Mouse (Mus musculus): ENCODE data around the gene Hic2.

The Hic2 gene

DNA sequence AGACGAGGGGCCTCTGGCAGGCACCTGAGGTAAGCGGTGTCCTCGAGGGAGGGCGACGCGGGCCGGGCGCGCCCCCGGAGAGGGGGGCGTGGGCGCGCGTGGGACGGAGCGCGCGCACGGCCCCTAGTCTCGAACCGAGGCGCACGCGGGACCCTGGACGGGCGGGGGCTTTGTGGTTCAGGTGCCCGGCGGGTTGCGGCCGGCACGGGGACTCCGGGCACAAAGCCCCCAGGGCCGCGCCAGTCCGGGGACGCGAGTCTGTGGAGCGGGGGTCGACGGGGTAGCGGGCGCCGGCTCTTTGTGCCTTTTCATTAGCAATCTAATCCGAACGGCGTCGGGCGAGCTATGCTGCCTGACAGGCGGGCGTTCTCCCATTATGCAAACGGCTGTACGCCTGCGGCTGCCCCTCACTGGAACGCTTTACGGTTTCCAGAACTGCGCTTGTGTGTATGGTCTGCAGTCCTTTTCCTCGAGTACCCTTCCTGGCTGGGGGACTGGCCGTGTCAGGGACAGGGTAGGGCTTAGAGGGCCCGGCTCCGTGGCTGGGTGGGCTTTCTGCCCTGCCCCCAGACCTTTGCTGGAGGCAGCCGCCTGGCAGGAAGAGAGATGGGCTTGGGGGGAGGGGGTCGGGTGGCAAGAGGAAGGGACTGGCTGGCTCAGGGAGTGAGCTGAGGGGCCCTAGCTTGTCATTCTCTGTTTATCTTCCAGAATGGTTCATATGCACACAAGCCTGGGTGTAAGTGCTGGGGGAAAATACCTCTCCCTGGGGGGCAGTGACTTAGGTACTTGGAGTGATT lies 528 bp downstream of the Hic2 start:
- peak; percentile 83 for DNase-seq (ENCODE audit: extremely low spot score)

DNA sequence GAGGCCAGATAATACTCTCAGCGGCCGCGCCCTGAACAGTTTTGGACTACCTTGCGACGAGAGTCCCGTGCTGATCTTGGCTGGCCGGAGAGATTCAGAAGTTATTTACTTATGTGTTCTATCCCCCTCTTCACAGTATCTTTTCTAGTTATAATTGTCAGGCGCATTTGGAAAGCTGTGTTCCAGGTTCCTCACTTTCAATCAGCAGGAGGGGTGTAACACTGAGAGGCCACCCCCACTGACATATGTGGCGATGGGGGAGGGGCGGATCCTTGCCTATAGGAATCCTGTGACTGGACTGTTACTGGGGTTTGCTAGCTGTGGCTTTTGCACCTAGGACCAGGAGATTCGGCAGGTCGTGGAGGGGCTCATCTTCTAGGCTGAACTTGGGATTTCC lies 1.1 kb downstream of the Hic2 start:
- DNase-seq (ENCODE audit: extremely low spot score) = peak; percentile 59

DNA sequence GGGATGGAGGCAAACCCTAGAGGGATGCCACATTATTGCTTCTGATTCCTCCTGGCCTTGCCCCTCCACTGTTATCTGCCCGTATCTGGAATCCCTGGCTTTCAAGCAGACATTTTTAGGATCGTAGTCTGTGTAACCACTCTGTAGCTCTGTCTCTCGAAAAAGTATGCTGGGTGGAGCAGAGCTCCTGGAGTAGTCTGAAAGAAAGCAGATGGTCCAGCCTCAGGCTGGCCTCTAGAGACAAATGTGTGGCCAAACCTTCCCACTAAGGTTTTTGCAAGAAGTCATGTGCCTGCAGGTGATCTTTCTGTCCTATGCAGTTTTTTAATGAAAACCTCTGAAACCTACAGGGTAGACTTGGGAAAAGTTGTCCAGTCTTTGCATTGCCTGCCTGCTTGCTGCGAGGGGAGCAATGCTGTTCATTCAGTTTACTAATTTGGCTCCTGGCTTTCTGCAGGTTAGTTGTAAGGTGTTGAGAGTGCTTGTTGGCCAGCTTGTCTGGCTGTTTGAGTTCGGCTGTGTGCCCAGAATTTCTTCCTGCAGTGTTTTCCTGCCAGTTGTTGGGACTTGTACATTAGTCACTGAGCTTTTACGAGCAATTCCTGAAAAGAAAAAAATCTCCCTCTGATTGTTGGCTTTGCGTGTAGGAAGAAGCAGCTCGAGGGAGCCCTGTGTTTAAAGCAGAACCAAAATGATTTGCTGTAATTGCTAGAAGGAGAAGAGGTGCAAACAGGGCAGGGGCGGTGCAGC lies 1.7 kb downstream of the Hic2 start:
- DNase-seq (ENCODE audit: extremely low spot score) = no peak

DNA sequence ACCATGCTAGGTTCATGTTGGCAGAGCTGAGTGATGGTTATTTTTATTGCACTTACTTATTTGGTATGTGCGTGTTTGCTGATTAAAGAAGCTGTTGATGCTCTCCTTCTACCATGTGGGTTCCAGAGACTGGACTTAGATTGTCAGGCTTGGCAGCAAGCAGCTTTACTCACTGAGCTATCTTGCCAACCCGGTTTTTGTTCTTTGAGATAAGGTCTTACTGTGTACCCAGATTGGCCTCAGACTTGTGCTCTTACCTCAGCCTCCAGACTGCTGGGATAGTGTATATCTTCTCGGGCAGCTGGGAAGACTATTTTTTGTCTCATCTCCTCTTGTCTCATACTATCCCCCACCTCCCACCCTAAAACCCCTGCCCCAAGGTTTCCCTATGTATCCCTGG lies 4.3 kb downstream of the Hic2 start:
- no peak for DNase-seq (ENCODE audit: extremely low spot score)

DNA sequence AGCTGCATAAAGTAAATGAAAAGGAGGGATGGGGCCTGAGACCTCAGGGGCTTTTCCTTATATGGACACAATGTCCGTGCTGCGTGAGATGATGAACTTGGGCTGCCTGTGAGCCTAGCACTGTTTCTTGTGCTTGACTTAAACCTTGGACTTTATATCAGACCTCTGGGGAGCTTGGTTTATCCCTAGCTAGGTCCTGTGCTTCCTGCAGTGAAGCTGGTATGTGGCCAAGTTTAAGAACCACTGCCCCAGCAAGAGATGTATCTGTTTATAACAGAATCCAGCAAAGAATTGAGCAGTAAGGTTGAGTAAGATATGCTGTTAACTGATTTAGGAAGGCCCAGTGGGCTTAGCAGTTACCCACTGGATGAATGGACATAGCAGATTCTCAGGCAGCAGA lies 6.0 kb downstream of the Hic2 start:
- DNase-seq (ENCODE audit: extremely low spot score) = no peak

DNA sequence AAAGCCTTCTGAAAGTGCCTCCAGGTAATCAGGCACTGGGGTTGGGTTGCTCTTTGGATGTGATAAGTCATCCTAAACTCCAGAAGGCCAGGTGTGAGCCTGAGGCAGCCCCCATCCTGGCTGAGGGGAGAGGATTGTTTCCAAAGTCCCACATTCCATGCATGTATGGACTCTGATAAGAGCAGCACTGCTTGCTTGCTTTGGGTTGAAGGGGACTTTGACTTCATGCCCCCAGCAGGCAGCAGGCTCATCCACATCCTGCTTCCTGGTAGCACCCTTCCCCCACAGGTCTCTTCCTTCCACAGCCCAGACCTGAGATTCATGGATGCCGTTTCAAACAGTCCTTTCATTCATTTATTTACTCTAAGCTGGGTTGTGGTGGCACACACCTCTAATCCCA lies 10.4 kb downstream of the Hic2 start:
- no peak for DNase-seq (ENCODE audit: extremely low spot score)

DNA sequence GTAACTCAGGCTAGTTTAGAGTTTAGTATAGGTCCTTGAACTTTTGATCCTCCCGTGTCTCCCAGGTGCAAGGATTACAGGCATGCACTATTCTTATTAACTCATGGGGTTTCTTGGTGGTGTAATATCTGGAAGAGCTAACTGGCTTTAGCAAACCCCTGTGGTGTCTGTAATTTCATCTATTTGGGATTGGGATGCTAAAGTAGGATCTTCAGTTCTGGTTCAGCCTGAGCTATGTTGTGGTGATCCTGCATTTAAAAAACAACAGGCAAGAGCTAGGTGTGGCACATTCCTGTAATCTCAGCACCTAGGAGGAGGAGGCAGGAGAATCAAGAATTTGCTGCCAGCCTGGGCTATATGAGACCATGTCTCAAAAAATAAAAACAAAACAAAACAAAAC lies 11.6 kb downstream of the Hic2 start:
- DNase-seq (ENCODE audit: extremely low spot score) = no peak

DNA sequence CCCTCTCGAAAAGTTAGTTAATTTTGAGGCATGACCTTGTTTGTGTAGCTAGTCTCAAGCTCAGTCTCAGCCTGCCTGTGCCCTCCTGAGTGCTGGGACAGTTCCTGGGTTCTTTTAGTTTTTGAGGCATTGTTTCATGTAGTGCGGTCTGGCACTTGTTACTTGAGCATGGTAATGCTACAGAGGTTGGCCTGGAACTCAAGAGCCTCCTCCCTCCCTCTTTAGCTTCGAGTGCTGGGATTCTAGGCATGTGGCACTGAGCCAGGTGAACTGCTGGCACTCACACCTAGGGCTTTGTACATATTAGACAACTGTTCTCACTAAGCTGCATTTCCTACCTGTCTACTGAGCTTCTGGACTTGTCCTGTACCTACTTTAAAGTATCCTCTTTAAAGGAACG lies 14.4 kb downstream of the Hic2 start:
- no peak for DNase-seq (ENCODE audit: extremely low spot score)

DNA sequence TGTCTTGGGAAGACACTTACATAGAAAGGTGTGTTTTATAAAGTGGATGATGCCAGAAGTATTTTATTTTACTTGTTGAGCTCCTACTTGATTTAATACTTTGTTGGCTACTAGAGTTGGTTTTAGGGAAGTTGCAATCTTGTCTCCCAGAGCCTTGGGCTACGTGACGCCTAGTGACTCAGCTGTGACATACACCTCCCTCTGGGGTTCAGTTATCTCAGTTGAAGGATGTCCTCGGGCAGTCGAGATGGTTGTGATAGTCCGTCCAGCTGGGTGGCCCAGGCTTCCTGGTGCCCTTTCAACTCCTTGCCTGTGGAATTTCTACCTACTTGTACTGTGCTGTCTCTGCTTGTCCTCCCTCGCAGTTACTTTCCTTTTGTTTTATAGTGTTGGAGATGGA lies 15.8 kb downstream of the Hic2 start:
- DNase-seq (ENCODE audit: extremely low spot score) = no peak

DNA sequence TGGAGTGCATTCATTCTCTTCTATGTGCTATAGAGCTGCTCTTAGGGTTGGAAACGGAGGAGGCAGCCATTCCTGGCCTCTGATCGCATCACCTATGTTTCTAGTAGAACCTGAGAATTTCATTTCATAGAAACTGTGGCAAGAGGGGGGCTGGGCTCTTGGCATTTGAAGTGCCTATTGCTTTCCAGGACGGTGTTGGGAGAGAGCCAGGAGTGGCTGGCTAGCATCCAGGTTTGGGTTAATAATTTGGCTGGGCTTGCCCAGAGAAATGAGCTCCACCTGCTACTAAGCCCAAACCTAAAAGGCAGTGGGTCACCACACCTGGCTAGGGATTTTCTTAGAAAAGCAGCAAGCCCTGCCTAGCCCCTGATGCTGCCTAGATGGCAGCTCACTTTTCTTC lies 18.2 kb downstream of the Hic2 start:
- no peak for DNase-seq (ENCODE audit: extremely low spot score)

DNA sequence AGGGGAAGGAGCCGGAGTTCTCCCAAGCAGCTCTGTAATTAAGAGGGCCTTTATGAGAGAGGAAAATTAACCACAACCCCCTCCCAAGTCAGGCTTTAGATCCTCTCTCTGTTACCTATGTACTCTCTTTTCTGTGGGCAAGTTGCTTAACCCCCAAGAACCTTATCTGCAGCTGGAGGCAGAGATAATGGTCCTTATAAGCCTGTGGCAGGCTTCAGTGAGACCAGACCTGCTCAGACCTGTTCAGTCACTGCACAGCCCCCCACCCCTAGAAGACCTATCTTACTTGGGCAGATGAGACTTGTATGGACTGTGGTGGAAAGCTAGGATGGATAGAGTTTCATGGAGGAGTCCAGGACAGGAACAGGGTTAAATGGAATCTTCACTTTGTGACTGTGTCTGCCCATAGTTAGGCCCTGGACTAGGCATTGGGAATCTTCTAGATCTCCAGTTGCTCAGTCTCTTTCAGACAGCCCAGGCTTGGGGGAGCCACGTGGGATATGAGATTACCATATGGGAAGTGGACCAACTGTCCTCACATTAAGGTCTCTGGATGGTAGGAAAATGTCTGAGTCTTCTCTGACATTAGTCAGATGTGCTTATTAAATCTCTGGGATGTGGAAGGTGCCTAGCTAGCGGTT lies 18.8 kb downstream of the Hic2 start:
- no peak for DNase-seq (ENCODE audit: extremely low spot score)

DNA sequence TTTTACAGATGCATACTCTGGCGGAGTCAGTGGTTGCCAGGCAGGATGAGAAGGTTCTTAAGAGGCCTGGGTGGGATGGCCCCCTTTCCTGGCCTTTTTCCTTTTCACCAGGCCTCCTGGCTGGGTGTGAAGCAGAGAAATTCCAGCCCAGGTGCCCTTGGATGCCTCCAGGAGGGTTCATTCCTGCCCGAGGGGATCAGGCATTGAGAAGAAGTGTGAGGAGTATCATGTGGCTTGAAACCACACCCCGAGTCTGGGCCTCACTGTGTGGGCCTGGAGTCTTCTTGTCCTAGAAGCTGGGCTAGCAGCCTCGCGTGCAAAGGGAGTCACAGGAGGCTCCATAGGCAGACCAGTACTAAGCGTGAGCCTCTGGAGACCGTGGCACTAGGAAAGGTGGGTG lies 19.5 kb downstream of the Hic2 start:
- DNase-seq (ENCODE audit: extremely low spot score) = no peak

DNA sequence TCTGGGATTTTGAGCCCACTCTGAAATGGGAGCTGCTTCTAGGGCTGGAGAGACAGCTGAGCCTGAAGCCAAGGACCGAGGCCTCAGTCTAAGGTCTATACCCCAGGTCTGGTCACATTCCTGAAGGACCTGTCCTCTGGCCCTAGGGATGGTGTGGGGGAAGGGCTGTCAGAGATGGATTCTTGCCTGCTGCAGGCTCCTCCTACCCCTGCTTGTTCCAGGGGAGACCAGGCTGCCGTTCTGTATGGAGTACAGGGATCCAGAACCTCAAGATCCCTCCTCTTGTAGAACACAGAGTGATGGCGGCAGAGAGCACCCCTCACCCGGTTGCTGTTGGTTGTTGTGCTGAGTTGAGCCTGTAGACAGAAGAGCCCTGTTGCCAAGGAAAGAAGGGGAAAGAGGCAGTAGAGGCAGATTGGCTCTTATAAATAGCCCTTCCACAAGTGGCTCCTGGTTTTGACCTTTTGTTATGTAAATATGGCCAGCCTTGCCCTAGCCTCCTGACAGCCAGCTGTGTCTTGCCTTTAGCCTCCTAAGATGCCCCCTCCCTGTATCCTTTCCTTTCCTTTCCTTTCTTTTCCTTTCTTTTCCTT lies 20.7 kb downstream of the Hic2 start:
- peak; percentile 28 for DNase-seq (ENCODE audit: extremely low spot score)

DNA sequence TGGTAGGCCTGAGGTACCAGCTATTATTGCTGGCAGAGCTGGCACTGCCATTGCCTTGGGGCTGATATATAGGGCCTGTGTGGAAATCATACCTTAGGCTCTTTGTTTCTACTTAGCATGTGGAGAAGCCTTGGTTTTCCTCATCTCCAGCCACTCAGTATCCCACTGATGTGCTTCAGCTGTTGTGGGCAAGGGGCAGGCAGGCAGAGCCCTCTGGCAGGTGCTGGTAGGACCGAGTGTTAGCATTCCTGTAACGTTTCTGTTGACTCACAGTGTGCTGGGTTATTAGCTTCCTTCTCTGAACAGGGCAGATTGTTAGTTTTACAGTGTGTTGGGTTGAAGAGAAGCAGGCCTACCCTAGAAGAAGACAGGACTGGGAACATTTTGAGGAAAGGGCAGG lies 21.9 kb downstream of the Hic2 start:
- no peak for DNase-seq (ENCODE audit: extremely low spot score)

DNA sequence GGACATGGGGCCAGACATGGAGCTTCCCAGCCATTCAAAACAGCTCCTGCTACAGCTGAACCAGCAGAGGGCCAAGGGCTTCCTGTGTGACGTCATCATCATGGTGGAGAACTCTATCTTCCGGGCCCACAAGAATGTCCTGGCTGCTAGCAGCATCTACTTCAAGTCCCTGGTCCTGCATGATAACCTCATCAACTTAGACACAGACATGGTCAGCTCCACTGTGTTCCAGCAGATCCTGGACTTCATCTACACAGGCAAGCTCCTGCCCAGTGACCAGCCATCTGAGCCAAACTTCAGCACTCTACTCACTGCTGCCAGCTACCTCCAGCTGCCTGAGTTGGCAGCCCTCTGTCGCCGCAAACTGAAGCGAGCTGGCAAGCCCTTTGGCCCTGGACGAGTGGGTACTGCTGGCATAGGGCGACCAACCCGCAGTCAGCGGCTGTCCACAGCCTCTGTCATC lies 24.0 kb downstream of the Hic2 start:
- no peak for DNase-seq (ENCODE audit: extremely low spot score)

DNA sequence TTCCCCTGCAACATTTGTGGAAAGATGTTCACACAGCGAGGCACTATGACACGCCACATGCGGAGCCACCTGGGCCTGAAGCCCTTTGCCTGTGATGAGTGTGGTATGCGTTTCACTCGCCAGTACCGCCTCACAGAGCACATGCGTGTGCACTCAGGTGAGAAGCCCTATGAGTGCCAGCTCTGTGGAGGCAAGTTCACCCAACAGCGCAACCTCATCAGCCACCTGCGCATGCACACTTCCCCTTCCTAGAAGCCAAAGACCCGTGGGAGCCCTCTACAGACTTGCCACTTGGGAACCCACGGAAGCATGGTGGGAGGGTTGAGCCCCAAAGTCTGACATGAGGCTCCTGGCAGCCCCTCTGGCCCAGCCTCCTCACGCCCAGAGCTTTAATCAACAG lies 25.5 kb downstream of the Hic2 start:
- DNase-seq (ENCODE audit: extremely low spot score) = no peak

DNA sequence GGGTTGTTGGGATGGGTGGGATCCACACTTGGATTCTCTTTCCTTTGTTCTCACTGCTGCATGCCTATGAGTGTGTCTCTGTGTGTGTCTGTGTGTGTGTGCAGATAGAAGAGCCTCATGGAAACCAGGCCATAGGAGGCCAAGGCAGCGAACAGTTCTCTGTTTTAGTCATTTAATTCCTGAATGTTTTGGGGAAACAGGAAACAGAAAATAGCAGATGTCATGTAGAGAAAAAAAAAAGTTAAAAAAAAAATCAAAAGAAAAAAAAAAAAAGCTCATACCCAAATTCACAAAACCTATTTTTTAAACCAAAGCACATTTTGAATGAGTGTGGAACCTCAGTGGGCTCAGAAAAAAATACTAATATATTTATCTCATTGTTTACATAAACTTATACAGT lies 28.0 kb downstream of the Hic2 start:
- DNase-seq (ENCODE audit: extremely low spot score) = no peak

DNA sequence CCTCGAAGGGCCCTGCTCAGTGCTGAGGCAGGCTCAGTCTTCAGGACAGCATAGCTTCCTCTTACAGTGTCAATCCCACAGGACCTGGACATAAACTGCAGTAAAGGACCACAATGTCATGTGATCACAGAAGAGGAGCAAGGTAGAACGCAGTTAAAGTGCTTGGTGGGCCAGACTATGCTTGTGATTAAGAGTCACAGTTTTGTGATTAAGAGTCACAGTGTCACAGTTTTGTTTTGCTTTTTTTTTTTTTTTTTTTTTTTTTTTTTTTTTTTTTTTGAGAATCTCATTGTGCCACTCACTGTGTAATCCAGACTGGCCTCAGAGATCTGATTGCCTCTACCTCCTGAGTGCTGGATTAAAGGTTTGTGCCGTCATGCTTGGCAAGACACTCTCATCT lies 32.7 kb downstream of the Hic2 start:
- DNase-seq (ENCODE audit: extremely low spot score) = no peak

DNA sequence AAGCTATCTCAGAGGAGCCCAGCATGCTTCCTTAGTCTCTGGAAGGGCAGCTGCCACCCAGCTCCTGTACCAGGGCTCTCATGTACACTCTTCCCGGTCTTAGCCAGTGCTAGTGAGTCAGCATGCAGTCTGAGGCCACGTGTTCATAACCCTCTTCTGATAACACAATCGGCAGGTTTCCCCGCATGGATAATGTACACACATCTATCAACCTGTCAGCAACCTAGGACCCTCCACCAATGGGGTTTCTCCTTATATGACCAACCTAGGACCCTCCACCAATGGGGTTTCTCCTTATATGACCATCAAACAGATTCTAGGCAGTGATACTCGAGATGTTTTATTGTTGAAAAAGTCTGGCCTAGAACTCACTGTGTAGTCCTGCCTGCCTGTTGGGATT lies 34.6 kb downstream of the Hic2 start:
- no peak for DNase-seq (ENCODE audit: extremely low spot score)

DNA sequence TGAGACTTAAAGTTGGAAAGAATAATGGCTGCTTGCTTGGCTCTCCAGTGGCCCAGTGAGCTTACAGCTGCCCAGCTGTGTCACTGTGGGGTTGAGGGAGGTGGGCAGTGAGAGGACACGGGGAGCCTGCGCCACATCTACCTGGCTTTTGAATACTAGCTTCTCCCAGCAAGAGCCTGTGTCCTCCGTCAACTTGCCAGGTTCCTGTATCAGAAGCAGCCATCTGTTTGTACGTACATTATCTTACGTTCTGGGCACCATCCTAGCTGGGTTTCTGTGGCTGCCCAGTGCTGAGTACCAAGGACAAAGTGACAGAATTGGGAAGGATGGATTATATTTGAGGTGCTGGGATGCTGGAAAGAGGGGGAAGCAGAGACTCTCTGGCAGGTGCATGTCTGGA lies 36.5 kb downstream of the Hic2 start:
- DNase-seq (ENCODE audit: extremely low spot score) = no peak

DNA sequence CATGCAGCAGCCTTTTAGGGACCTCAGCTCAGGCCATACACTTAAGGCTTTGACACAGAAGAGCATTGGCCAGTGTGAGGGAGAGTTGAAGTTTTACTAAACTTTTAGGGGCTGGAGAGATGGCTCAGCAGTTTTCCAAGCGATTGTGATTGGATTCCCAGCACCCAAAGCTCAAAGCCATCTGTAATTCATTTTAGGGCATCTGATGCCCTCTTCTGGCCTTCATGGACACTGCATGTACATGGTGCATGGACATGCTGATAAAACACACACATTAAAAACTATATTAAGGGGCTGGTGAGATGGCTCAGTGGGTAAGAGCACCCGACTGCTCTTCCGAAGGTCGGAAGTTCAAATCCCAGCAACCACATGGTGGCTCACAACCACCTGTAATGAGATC lies 37.8 kb downstream of the Hic2 start:
- no peak for DNase-seq (ENCODE audit: extremely low spot score)

DNA sequence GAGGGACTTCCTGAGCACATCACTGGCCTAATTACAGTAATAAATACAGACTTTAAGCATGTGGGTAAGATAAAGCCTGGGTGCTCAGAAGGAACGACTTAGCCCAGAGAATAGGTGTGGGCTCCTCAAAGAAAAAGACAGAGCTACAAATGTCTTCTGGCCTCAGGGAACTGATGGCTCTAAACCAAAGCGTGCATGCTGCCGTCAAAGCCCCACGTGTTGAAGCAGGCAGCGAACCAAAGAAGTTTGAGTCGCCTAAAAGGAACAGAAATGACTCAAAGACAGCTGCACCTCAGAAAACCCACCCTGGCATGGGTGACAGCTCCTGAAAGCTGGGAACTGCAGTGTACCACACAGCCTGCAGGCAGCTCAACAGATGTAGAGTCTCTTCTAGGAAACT lies 38.5 kb downstream of the Hic2 start:
- no peak for DNase-seq (ENCODE audit: extremely low spot score)

DNA sequence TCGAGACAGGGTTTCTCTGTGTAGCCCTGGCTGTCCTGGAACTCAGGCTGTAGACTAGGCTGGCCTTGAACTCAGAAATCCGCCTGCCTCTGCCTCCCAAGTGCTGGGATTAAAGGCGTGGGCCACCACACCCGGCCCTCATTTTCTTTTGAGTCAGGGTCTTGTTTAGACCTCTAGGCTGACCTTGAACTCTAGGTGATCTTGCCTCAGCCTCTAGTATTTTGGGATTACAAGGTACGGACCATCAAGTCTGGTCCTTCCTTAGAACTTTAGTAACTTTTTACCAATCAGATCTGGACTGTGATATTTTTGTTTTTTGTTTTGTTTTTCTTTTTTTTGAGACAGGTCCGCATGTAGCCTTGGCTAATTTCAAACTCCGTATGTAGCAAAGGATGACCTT lies 42.3 kb downstream of the Hic2 start, which contains the start of gene Tmem191c:
TSS of gene Tmem191c (plus strand) at position 357 of the 400 bp plus-strand sequence.
- no peak for DNase-seq (ENCODE audit: extremely low spot score)

All from embryo, embryonic 9.5 days (tissue).